Mouse (Mus musculus) olfactory bulb, adult 2 months (tissue): ENCODE measurements around the gene Mecom.

Experiments used
- CTCF ChIP-seq: fragments of 200-500 bp; IDR thresholded peaks from 2 replicates; pipeline ENCODE4 v1.5.1; 2012; ENCODE audit warnings: low read depth, mild to moderate bottlenecking, low read length, moderate library complexity; ENCODE audit not compliant: insufficient read depth
- POLR2A ChIP-seq: fragments of 200-500 bp; IDR thresholded peaks from 2 replicates; pipeline ENCODE4 v1.6.1; 2012; ENCODE audit warnings: mild to moderate bottlenecking, low read depth, low read length, moderate library complexity; ENCODE audit not compliant: insufficient read depth

DNA sequence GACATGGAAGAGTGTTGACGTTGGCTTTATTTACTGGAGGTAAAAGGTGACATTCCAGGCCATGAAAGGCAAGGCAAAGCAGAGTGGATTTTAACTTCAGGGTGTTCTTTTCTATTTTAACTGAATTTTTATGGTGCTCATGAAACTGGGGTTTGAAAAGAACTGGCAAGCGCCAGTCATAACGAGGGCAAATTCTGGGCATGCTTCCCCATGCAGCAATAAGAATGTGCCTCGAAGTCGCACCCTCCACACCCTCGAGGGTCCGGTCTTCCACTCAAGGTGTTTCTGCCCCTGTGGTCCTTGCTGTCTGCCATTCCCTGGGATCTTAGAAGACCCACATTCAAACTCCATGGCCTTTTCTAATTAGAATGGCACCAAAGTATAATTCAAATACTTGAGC, 547.5 kb downstream of the Mecom start:
- no peak for TF ChIP-seq CTCF
- no peak for TF ChIP-seq POLR2A
